Mouse (Mus musculus) forebrain, embryonic 11.5 days (tissue): ENCODE results near the gene Tmem176b. TPM values are rescaled to one million over a fixed set of nuclear protein-coding genes. Genes with fewer than 3 reads are reported as not detected.
"Not testable (repeated sequence)": the region's sequence is repeated elsewhere in the genome, so short reads cannot be mapped to it uniquely, and the experiment has no call there.

Source experiments
- ATAC-seq: fragments of 200-750 bp; cut with Nextera tagmentation; replicated peaks from 2 replicates; pipeline ENCODE4 v1.8.0; 2017; ENCODE audit warnings: moderate TSS enrichment; ENCODE audit not compliant: low FRiP score
- DNase-seq: peaks from one replicate; pipeline ENCODE4 v3.0.0-alpha.2; 2017; ENCODE audit warnings: low spot score
- H3K27ac ChIP-seq: fragments of 300-500 bp; sonication (generic); 2 replicates; pipeline ENCODE4 v1.5.1; 2014; ENCODE audit warnings: low read depth, low read length
- H3K27me3 ChIP-seq: fragments of 300-500 bp; sonication (generic); 2 replicates; pipeline ENCODE4 v1.6.1; 2014; ENCODE audit warnings: mild to moderate bottlenecking, low read length, mixed read lengths; ENCODE audit not compliant: control insufficient read depth, insufficient read depth
- H3K36me3 ChIP-seq: fragments of 300-500 bp; sonication (generic); 2 replicates; pipeline ENCODE4 v1.6.1; 2014; ENCODE audit warnings: mild to moderate bottlenecking, low read length, moderate library complexity, mixed read lengths; ENCODE audit not compliant: control insufficient read depth, insufficient read depth
- H3K4me1 ChIP-seq: fragments of 300-500 bp; sonication (generic); replicated peaks from 2 replicates; pipeline ENCODE4 v1.6.1; 2014; ENCODE audit warnings: low read length, mixed read lengths; ENCODE audit not compliant: control insufficient read depth, insufficient read depth
- H3K4me2 ChIP-seq: fragments of 300-500 bp; sonication (generic); 2 replicates; pipeline ENCODE4 v1.6.1; 2014; ENCODE audit warnings: low read depth, mild to moderate bottlenecking, low read length, moderate library complexity, mixed read lengths; ENCODE audit not compliant: severe bottlenecking
- H3K4me3 ChIP-seq: fragments of 300-500 bp; sonication (generic); 2 replicates; pipeline ENCODE4 v1.5.1; 2014; ENCODE audit warnings: low read depth, low read length
- H3K9ac ChIP-seq: fragments of 300-500 bp; sonication (generic); 2 replicates; pipeline ENCODE4 v1.6.1; 2014; ENCODE audit warnings: low read length
- H3K9me3 ChIP-seq: fragments of 300-500 bp; sonication (generic); 2 replicates; pipeline ENCODE4 v1.6.1; 2016; ENCODE audit warnings: low read length, mixed read lengths; ENCODE audit not compliant: control insufficient read depth
- WGBS: fragments of 180-500 bp; shearing (Covaris S2); extraction: QIAGEN DNeasy Blood & Tissue Kit; methylation state at CpG from one replicate; pipeline ENCODE4 v1.1.7; 2014; 5-methylcytosine and 5-hydroxymethylcytosine counted together
- polyA plus RNA-seq: library from polyadenylated mRNA; unstranded; fragments of >200 nt; fragmentation: Nextera tagmentation; extraction: Ambion mirVana; gene quantifications from 2 replicates; pipeline ENCODE4 v1.2.1, GENCODE M21; 2014

The Tmem176b gene
- polyA plus RNA-seq, 1 experiment from 2014 or later: 51.0 TPM

DNA sequence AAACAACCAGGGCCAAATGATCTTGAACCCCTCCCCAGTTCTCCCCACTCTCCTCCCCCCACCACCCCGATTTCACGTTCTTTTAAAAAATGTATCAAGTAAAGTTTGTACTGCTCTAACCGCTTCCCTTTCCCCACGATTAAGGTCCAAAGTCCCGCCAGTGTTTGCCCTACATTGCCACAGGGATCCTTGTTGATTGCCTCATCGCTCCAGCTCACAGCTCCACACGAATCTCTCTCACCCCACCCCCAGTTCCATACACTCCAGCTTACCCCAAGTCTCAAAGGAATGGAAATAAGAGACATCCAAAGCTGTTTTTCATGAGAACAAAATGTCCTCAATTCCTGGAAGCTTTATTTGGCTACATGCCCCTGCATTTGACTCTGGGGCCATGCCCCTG, 16.3 kb downstream of the Tmem176b start:
- H3K27ac ChIP-seq: no peak overlapping the region
- no peaks in the 10 kb centered on the region for H3K27me3 ChIP-seq
- ATAC-seq (no peak), DNase-seq (no peak)
- no peaks in the 10 kb centered on the region for H3K36me3 ChIP-seq
- no peak overlapping the region for H3K4me2 ChIP-seq
- H3K4me3 ChIP-seq: no peak overlapping the region
- H3K9me3 ChIP-seq: no peaks in the 10 kb centered on the region
- 76% methylated on average over 7 of the region's 7 CpGs for WGBS
- no peak overlapping the region for H3K9ac ChIP-seq
- no peaks in the 10 kb centered on the region for H3K4me1 ChIP-seq

DNA sequence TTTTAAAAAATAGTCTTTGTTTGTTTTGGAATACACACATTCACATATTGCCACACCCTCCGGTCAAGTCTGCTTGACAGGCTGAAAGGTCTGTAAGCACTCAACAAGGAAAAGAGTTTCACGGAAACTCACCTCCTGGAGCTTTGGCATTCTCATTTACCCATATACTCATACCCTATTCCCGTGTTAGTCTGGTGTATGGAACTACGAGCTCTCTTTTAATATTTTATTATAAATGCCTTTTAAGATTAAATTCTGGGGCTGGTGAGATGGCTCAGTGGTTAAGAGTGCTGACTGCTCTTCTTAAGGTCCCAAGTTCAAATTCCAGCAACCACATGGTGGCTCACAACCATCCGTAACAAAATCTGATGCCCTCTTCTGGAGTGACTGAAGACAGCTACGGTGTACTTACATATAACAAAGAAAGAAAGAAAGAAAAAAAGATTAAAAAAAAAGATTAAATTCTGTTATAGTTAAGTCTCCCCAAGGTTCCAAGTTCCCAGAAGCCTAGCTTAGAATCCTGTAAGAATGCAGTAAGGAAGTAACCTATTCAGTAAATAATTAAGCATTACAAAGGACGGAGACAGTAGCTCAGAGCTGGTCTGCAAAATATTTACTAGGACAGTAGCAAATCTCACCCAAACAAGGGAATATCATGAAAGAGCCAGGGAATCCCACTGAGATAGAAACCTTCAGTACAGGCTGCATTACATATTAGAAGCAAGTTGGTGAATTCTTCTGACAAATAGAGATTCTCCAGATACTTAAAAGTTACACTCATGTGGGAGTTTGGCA, 19.1 kb downstream of the Tmem176b start:
- not testable (repeated sequence) for H3K27me3 ChIP-seq, H3K9ac ChIP-seq, H3K4me1 ChIP-seq, H3K4me3 ChIP-seq, H3K27ac ChIP-seq, DNase-seq, H3K36me3 ChIP-seq, H3K4me2 ChIP-seq, ATAC-seq, H3K9me3 ChIP-seq
- 89% methylated on average over 7 of the region's 7 CpGs for WGBS

DNA sequence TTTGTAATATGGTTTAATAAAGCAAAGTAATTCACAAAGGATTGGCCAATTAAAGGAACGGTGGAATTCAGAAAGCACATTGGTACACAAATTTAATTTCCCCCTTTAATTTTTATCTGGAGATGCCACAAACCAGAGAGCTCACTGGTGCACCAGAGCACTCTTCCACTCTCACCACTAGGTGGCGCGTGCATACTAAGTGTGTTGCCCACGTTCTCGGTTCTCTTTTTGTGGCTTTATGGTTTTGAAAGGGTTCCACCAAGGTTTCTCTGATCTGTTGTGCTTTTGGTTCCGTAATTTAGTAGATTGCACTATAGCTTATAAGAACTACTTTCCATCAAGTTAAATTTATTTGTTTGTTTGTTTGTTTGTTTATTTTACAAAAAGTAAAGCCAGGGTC, 23.5 kb downstream of the Tmem176b start:
- ATAC-seq: no peak
- H3K4me1 ChIP-seq: no peaks in the 10 kb centered on the region
- H3K27me3 ChIP-seq: no peaks in the 10 kb centered on the region
- H3K9me3 ChIP-seq: no peaks in the 10 kb centered on the region; the same call in 1 of the 2 replicates
- WGBS: 9% methylated on average over 6 of the region's 6 CpGs
- no peak overlapping the region for H3K4me2 ChIP-seq
- H3K27ac ChIP-seq: no peak overlapping the region
- no peaks in the 10 kb centered on the region for H3K36me3 ChIP-seq
- peak; percentile 79 for DNase-seq
- no peak overlapping the region for H3K9ac ChIP-seq
- H3K4me3 ChIP-seq: no peak overlapping the region

DNA sequence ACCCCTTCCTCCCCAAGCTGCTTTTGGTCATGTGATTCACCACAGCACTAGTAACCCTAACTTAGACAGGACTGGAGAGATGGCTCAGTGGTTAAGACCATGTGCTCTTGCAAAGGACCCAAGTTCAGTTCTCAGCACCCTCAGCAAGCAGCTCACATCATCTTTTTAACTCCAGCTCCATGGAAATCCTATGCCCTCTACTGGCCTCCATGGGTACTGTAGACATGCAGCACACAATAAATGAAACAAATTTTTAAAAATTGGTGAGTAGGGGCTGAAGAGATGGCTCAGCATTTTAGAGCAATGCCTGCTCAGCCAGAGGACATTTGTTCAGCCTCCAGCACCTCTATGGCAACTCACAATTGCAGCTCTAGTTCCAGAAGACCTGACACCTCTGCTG, 26.3 kb downstream of the Tmem176b start:
- no peak for ATAC-seq
- no peaks in the 10 kb centered on the region for H3K27me3 ChIP-seq

DNA sequence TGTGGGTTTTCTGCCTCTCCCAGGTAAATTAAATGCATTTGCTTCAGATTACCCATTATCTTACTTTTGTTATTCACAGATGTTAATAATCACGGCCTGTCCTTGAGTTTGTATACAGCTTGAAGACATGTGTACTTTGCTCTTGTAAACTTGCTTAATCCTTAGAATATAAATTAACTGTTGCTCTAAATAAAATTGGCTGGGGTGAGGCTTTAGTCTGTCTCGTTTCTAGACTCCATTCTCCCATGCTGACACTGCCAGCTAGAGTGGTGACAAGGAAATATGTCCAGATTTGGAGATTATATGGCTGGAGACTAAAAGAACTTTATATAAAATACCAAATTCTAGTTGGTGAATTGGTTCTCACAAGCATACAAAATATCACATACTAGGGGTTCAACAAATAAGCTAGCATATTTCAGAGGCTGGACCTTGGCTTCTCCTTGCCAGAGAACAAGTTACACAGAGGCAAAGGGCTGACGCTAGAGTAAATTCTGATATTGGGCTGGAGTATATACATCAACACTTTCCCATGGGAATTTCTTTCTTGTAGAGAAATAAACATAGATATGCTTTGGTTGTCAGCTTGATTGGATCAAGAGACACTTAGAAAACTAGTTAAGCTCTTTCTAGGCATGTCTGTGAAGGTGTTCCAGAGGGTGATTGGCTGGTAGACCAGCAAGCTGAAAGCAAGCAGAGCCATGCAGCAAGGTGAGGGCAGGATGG, 31.6 kb downstream of the Tmem176b start:
- no peak overlapping the region for H3K27ac ChIP-seq
- H3K4me1 ChIP-seq: no peaks in the 10 kb centered on the region
- H3K9ac ChIP-seq: no peak overlapping the region
- 79% methylated on average over 3 of the region's 3 CpGs for WGBS
- H3K36me3 ChIP-seq: no peaks in the 10 kb centered on the region
- no peak overlapping the region for H3K4me3 ChIP-seq
- no peaks in the 10 kb centered on the region for H3K9me3 ChIP-seq
- DNase-seq: no peak
- no peak for ATAC-seq
- no peaks in the 10 kb centered on the region for H3K27me3 ChIP-seq
- H3K4me2 ChIP-seq: no peak overlapping the region

More for the DNA sequence above, 26.3 kb downstream of the Tmem176b start:
- no peak for DNase-seq
- H3K4me1 ChIP-seq: no peaks in the 10 kb centered on the region
- no peak overlapping the region for H3K4me2 ChIP-seq
- H3K9me3 ChIP-seq: no peaks in the 10 kb centered on the region; the same call in 1 of the 2 replicates
- no peaks in the 10 kb centered on the region for H3K36me3 ChIP-seq
- H3K9ac ChIP-seq: no peak overlapping the region
- no peak overlapping the region for H3K27ac ChIP-seq
- no peak overlapping the region for H3K4me3 ChIP-seq

DNA sequence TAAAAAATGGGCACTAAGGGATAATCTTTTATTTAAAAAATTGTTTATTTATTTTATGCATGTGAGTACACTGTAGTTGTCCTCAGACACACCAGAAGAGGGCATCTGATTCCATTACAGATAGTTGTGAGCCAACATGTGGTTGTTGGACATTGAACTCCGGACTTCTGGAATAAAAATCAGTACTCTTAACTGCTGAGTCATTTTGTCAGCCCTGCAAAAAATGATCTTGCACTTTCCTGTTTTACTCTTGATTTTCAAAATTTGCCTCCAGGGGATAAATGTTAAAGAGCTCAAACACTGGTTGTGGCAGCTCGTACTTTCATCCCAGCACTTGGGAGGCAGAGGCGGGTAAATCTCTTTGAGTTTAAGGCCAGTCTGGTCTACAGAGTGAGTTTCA, 34.5 kb downstream of the Tmem176b start:
- no peak overlapping the region for H3K4me2 ChIP-seq
- no peak for ATAC-seq
- no peaks in the 10 kb centered on the region for H3K9me3 ChIP-seq
- no peaks in the 10 kb centered on the region for H3K36me3 ChIP-seq
- no peak overlapping the region for H3K4me3 ChIP-seq
- 92% methylated on average over 3 of the region's 3 CpGs for WGBS
- H3K27ac ChIP-seq: no peak overlapping the region
- H3K4me1 ChIP-seq: no peaks in the 10 kb centered on the region
- H3K27me3 ChIP-seq: no peaks in the 10 kb centered on the region
- DNase-seq: no peak
- no peak overlapping the region for H3K9ac ChIP-seq

DNA sequence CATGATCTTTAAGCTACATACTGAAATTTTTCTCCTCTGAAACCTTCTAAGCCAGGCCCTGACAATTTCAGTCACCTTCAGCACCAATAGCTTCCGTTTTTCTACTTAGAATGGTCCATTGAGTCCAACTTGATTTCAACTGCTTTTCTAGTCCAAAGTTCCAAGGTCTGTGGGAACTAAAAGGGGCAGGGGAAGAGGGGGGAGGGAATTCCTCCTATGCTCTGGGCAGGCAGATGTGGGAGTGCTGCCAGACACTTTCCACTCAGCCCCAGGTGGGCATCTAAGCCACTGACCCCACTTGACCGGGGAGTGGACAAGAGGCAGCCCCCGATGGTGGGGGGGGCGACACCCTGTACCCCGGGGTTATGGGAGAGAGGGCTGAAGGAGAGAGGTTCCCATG, 37.0 kb downstream of the Tmem176b start:
- DNase-seq (no peak), ATAC-seq (no peak)
- WGBS: 81% methylated on average over 5 of the region's 5 CpGs
- H3K9ac ChIP-seq: no peak overlapping the region
- H3K4me1 ChIP-seq: no peaks in the 10 kb centered on the region
- H3K27me3 ChIP-seq: no peaks in the 10 kb centered on the region
- no peak overlapping the region for H3K4me2 ChIP-seq
- H3K36me3 ChIP-seq: no peaks in the 10 kb centered on the region
- H3K9me3 ChIP-seq: no peaks in the 10 kb centered on the region
- H3K4me3 ChIP-seq: no peak overlapping the region
- H3K27ac ChIP-seq: no peak overlapping the region

DNA sequence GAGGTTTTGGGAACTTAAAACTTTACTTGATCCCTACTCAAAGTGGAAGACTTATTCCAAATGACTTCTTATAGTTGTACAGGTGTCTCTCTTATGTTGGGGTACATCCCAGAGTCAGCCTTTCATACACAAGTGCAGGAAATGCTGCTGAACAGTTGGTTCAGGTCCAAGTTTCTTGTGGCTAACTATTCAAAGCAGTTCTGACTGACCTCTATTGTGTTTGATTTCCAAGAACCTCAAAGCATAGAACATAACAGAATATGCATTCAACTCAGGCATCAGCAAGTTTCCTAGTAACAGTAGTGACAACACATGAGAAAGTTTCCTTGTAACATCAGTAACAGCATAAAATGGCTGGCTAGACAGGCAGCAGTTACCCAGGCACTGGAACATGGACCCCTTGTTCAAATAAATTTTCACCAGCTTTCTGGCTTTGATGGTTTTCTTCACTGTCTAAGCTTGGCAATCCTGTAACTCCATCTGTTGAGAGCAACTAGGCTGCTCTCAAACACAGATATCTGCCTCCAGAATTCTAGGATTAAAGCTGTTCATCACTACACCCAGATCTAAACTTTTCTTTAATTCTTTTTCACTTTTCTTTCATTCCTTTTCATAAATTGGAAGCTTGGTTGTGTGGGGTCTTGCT, 37.8 kb downstream of the Tmem176b start:
- Histone ChIP-seq H3K4me1 (no peaks in the 10 kb centered on the region), H3K27ac (no peak overlapping the region), H3K27me3 (no peaks in the 10 kb centered on the region), H3K9ac (no peak overlapping the region), H3K36me3 (no peaks in the 10 kb centered on the region), H3K4me3 (no peak overlapping the region), H3K9me3 (no peaks in the 10 kb centered on the region), H3K4me2 (no peak overlapping the region)
- DNase-seq (no peak), ATAC-seq (no peak)
